Mouse (Mus musculus): ENCODE measurements around the gene Higd1c.

GRCm38 (mm10) chr15:100429959-100430565, 65.7 kb downstream of the Higd1c start:
- TF ChIP-seq POLR2A (IDR thresholded peaks at IDR 0.05; ENCODE audit: insufficient read depth, low read length) (no peak), CTCF (IDR thresholded peaks at IDR 0.05; ENCODE audit: low read depth, low read length) (no peak), EP300 (IDR thresholded peaks at IDR 0.05; ENCODE audit: insufficient read depth, low read depth, low read length) (no peak)

Measured in ES-Bruce4 (cell line).